Mouse (Mus musculus): Measurements from ENCODE around the gene Sema6b. TPM values are rescaled to one million over a fixed set of nuclear protein-coding genes. Genes with fewer than 3 reads are reported as not detected.

Gene Sema6b
- total RNA-seq, 2 experiments from 2014 or later = 117 to 125 TPM

- no peak for DNase-seq (ENCODE audit: low spot score in 2 of 2)
Observed at GRCm38 (mm10) chr17:56098180-56098579, 42.0 kb downstream of the Sema6b start.

GRCm38 (mm10) chr17:56096883-56097282 is 43.3 kb downstream of the Sema6b start:
- DNase-seq (ENCODE audit: low spot score in 2 of 2) = no peak

GRCm38 (mm10) chr17:56092794-56093193 is 47.3 kb downstream of the Sema6b start:
- DNase-seq (ENCODE audit: low spot score in 2 of 2) = no peak

GRCm38 (mm10) chr17:56092312-56092711 is 47.8 kb downstream of the Sema6b start:
- no peak for DNase-seq (ENCODE audit: low spot score in 2 of 2)

- DNase-seq (ENCODE audit: low spot score in 2 of 2) = peak; percentile 53 to 71
Observed at GRCm38 (mm10) chr17:56080781-56081585, 59.2 kb downstream of the Sema6b start.

- DNase-seq (ENCODE audit: low spot score in 2 of 2) = peak in 1 of 2 experiments; percentile 22
Observed at GRCm38 (mm10) chr17:56079921-56080320, 60.2 kb downstream of the Sema6b start.

GRCm38 (mm10) chr17:56078880-56079795 is 61.0 kb downstream of the Sema6b start, which contains the start of gene Hdgfl2:
TSS of gene Hdgfl2 (plus strand) at chr17:56079634.
- DNase-seq (ENCODE audit: low spot score in 2 of 2) = peak; percentile 99

GRCm38 (mm10) chr17:56078361-56078760 is 61.8 kb downstream of the Sema6b start:
- peak in 1 of 2 experiments; percentile 22 for DNase-seq (ENCODE audit: low spot score in 2 of 2)

GRCm38 (mm10) chr17:56077523-56077922 is 62.6 kb downstream of the Sema6b start:
- DNase-seq (ENCODE audit: low spot score in 2 of 2) = no peak

- DNase-seq (ENCODE audit: low spot score in 2 of 2) = peak; percentile 97 to 98
Observed at GRCm38 (mm10) chr17:56074827-56075208, 65.3 kb downstream of the Sema6b start, which contains the start of gene Ubxn6. TSS of gene Ubxn6 (minus strand) at chr17:56075028.

- DNase-seq (ENCODE audit: low spot score in 2 of 2) = peak; percentile 71 to 76
Observed at GRCm38 (mm10) chr17:56074097-56074826, 65.9 kb downstream of the Sema6b start.

Small RNAs within 50 kb of the gene (microRNA-seq; reads per million reads assigned to microRNA genes)
- gene Gm44397 = 0 reads per million in 2 experiments

Other genes with a start within 250 kb of the Sema6b start
- 1 to 10 TPM; 7.8 to 8.1 TPM for gene Zfp959, start 248.2 kb downstream of the Sema6b start, total RNA-seq (2021)
- 1 to 10 TPM; 3.9 to 4.4 TPM for gene Zfp119b, start 190.8 kb downstream of the Sema6b start, total RNA-seq (2021)
- gene Ebi3, start 187.7 kb downstream of the Sema6b start, total RNA-seq (2021) = 1 to 10 TPM; 3.1 to 3.8 TPM
- 10 to 100 TPM; 15.9 to 16.8 TPM for gene Yju2, start 181.2 kb downstream of the Sema6b start, total RNA-seq (2021)
- 10 to 100 TPM; 53.7 to 55.3 TPM for gene Shd, start 169.9 kb downstream of the Sema6b start, total RNA-seq (2021)
- gene Fsd1, start 153.8 kb downstream of the Sema6b start, total RNA-seq (2021) = 100 to 1,000 TPM in 1 of 2 experiments, 10 to 100 TPM in 1; 98.0 to 101 TPM
- gene Stap2, start 134.8 kb downstream of the Sema6b start, total RNA-seq (2021) = 1 to 10 TPM; 5.3 TPM
- gene Mpnd, start 134.6 kb downstream of the Sema6b start, total RNA-seq (2021) = 100 to 1,000 TPM; 109 to 112 TPM
- gene Sh3gl1, start 103.7 kb downstream of the Sema6b start, total RNA-seq (2021) = 10 to 100 TPM; 58.7 to 59.9 TPM
- 1 to 10 TPM; 5.2 to 6.2 TPM for gene Chaf1a, start 99.9 kb downstream of the Sema6b start, total RNA-seq (2021)
- gene Ubxn6, start 65.3 kb downstream of the Sema6b start, total RNA-seq (2021) = 10 to 100 TPM; 68.5 to 70.6 TPM
- gene Hdgfl2, start 60.7 kb downstream of the Sema6b start, total RNA-seq (2021) = 100 to 1,000 TPM in 1 of 2 experiments, 10 to 100 TPM in 1; 99.8 to 115 TPM
- gene Plin4, start 30.5 kb downstream of the Sema6b start, total RNA-seq (2021) = under 1 TPM; 0.43 to 0.51 TPM
- gene Plin5, start 22.7 kb downstream of the Sema6b start, total RNA-seq (2021) = 1 to 10 TPM; 1.0 to 1.7 TPM
- not detected for gene Lrg1, start 18.3 kb downstream of the Sema6b start, total RNA-seq (2021)
- 1 to 10 TPM; 7.0 to 7.2 TPM for gene Tnfaip8l1, start 22.1 kb upstream of the Sema6b start, total RNA-seq (2021)
- gene Mydgf, start 43.6 kb upstream of the Sema6b start, total RNA-seq (2021) = 10 to 100 TPM; 48.3 to 53.7 TPM
- gene Dpp9, start 78.6 kb upstream of the Sema6b start, total RNA-seq (2021) = 10 to 100 TPM; 44.5 to 45.6 TPM
- gene Fem1a, start 116.5 kb upstream of the Sema6b start, total RNA-seq (2021) = 10 to 100 TPM; 45.3 to 46.5 TPM
- 1 to 10 TPM; 5.2 to 5.9 TPM for gene Ticam1, start 136.4 kb upstream of the Sema6b start, total RNA-seq (2021)
- 1 to 10 TPM; 5.7 to 7.3 TPM for gene Plin3, start 152.5 kb upstream of the Sema6b start, total RNA-seq (2021)
- not detected for gene Arrdc5, start 159.9 kb upstream of the Sema6b start, total RNA-seq (2021)
- gene Uhrf1, start 163.0 kb upstream of the Sema6b start, total RNA-seq (2021) = 1 to 10 TPM; 5.9 to 6.3 TPM
- 10 to 100 TPM; 85.3 to 87.1 TPM for gene Kdm4b, start 185.7 kb upstream of the Sema6b start, total RNA-seq (2021)

All from layer of hippocampus, postnatal 10 days (tissue).